Mouse (Mus musculus): ENCODE measurements at regions not wholly inside any gene's neighbourhood (a gene's known extent, or its start where the extent isn't known, plus 50 kb on each side); places are given as distances from the start of the nearest gene placed in this dataset.

- no peak for DNase-seq (ENCODE audit: low spot score)
These were observed 68.5 kb upstream of the Klf12 start for GRCm38 (mm10) chr14:100352961-100353452.

DNA sequence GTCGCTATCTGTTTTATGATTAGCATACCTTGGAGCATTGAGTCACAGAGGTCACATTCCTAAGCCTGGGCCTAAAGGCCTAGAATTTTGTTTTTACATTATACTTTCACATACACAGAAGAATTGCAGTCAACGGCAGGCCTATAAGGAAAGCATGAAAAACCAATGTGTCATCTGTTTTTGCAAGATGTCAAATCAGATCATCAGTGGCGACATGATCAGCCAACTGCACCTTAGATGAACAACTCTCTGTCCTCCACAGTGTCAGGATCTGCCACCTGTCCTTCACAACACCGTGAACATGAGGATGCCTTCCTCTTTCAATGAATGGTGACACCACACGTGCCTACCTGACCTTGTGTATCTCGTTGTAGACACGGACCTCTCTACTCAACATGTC is 66.5 kb upstream of the Klf12 start:
- DNase-seq (ENCODE audit: low spot score), result no peak

GRCm38 (mm10) chr14:100350021-100350790 is 65.7 kb upstream of the Klf12 start:
- no peak for DNase-seq (ENCODE audit: low spot score)

- DNase-seq (ENCODE audit: low spot score), result no peak
These were observed 64.1 kb upstream of the Klf12 start for GRCm38 (mm10) chr14:100348336-100349164.

GRCm38 (mm10) chr14:100336926-100337325 is 52.4 kb upstream of the Klf12 start:
- DNase-seq (ENCODE audit: low spot score), result no peak

Measured in T-cell, adult 2 months (primary cell).